Mouse (Mus musculus) left cerebral cortex, adult 8-10 months (tissue): ENCODE measurements around the gene Gm11492. TPM values are rescaled to one million over a fixed set of nuclear protein-coding genes. Genes with fewer than 3 reads are reported as not detected.
A peak's percentile ranks its signal among the peaks of the same experiment; 100 is the strongest.

Source experiments
- DNase-seq, 2 experiments: peaks; one replicate each; pipeline ENCODE4 v3.0.0; 2022; ENCODE audit warnings: low spot score in 2 of 2
- total RNA-seq, 4 experiments: library from RNA; stranded (reverse); gene quantifications; 2 replicates each; pipeline ENCODE4 v1.2.4; 2022

Gene Gm11492
- total RNA-seq, 4 experiments from 2014 or later, result 0.17 to 0.19 TPM; not detected in 2

DNA sequence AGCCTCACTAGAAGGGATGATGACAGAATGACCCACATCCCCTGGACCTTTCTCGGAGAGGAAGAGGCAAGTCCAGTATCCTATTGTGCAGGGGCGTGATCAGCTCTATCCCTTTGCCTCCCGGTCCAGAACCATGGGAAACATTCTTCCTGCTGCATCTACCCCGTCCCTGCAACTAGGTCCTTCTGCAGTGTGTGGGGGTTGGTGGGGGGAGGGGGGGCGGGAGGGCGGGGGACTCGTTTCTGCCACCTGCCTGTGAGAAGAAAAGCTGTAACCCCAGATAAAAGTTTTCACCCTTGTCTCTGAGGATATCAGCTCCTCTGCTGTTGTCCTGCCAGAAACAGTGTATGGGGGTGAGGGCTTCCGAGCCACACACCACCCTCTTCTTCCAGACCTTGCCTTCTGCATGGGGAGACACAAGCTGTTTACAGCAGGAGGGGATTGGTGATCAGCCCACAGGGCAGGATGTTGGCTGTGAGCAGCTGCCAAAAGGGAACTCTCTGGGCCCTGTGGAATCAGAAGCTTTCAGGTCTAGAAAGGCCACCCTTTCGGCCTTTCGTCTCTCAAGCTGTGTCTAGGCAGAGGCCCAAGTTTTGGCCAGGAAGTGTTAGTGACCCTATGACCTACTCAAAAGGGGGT is 12.6 kb downstream of the Gm11492 start:
- DNase-seq, result no peak

- DNase-seq, result no peak
Measured at GRCm38 (mm10) chr11:87579713-87580112, 13.3 kb downstream of the Gm11492 start.

GRCm38 (mm10) chr11:87580543-87581085 is 14.2 kb downstream of the Gm11492 start:
- no peak for DNase-seq

- no peak for DNase-seq
Measured at GRCm38 (mm10) chr11:87581161-87581865, 14.9 kb downstream of the Gm11492 start.

DNA sequence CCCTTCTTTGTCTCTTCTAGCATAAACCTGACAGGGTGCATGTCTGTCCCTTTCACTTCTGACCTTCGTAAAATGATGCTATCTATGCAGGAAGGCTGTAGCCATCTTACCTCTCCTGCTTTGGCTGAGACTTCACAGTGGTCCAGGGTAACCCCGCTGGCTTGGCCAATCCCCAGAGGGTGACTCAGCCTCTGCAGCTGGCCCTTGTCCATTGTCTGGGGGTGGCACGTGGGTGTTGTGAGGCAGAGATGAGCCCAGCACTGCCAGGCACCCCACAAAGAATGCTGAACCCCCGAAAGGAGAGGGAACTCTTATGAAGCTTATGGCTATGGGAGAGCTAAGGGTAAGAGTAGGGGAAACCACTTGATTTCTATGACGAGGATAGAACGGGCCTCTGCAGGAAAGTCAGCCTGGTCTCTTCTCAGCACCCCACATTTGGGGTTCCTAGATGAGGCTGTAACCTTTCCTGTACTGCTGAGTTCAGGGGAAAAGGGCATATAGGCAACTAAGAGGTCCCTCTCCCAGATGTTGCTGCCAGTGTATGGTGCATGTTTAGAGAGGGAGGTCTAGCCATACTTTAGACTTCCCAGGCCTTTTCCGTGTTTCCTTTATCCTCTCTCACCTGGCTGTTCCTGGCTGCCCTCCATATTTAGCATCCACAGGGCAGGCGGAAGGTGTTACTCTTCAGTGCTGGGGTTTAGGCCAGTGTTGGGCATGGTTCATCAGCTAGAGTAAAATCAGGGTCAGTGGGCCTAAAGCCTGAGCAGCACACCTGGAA is 15.7 kb downstream of the Gm11492 start:
- DNase-seq, result peak in 1 of 2 experiments; percentile 79

GRCm38 (mm10) chr11:87583291-87584034 is 17.0 kb downstream of the Gm11492 start:
- no peak for DNase-seq

GRCm38 (mm10) chr11:87584711-87585505 is 18.5 kb downstream of the Gm11492 start:
- no peak for DNase-seq

DNA sequence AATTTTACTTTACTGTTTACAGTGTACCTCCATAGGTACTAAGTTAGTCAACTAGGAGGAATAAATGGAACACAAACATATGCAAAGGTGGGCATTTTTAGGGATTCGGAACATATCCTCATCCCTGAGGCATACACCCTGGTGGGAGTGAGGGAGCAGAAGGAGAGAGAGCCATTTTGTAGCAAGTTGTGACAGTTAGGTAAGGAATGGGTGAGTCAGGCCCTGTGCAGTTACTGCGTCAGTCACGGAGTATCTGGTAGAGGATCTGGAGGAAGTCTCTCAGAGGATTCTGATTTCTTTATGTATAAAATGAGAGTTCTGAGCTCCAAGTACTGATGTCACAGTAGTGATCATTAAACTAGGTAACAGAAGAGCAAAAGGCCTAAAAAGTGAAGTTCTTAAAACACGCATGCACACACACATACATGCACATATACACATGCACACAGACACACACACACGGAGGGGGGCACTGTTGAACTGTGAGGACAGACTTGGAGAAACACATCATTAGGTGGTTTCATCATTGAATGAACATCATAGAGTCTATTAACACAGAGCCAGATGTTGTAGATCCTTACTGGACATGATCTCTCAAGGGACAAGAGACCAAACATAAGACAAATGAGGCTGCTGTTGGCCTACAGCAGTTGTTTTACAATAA is 20.9 kb downstream of the Gm11492 start:
- DNase-seq, result no peak

DNA sequence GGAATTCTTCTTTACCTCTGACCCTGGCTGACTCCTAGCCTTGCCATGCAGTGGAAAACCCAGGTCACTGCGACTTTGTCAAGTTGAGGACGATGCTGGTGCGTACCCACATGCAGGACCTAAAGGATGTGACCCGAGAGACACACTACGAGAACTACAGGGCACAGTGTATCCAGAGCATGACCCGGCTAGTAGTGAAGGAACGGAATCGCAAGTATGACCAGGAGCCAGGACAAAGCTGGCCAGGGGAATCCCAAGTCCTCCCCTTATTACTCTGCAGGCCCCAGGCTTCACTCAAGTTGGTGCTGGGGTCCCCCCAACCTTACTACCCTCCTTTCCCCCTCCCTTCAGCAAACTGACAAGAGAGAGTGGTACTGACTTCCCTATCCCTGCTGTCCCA is 23.2 kb downstream of the Gm11492 start:
- no peak for DNase-seq

- no peak for DNase-seq
Measured at GRCm38 (mm10) chr11:87590841-87591525, 24.5 kb downstream of the Gm11492 start.

DNA sequence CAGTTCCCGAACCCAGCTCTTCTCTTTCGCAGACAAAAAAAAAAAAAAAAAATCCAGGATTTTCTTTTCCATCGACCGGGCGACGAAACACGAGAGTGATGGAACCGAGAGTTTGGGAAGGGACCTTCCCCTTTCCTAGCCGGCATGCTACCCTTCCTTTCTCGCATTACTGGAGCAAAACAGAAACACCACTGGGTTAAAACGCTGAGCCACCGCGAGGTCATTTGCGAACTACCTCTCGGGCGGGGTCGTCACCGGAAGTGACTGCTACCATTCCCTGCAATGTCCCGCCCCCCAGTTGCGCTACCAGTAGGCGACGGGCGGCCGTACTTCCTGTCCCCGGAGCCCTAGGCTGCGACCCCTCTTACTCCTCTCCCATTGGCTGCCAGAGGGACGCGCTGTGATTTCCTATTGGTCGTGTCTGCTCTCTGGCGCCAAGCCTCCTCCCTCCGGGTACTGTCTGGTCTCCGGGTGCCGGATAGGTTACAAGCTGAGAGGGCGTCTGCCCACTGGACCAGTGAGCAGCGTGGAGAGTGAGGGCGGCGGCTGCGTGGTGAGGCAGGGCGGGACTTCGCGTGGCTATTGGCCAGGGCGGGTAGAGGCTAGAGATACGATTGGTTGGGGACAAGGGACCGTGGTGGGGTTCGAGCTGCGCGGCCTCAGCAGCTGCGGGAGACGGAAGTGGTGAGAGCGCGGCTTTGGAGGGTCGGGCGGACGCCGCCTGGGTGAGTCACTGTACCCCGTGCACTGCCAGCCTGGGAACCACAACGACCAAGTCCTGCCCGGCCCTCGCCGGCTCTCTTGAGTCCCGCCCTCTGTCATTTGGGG is 25.3 kb downstream of the Gm11492 start, which contains the start of gene Mtmr4:
Gene Mtmr4, plus strand, starts transcription at position 637 of the 828 bp plus-strand sequence.
- peak; percentile 97 to 100 for DNase-seq

GRCm38 (mm10) chr11:87592354-87592695 is 25.9 kb downstream of the Gm11492 start:
- no peak for DNase-seq

GRCm38 (mm10) chr11:87592713-87593598 is 26.5 kb downstream of the Gm11492 start:
- DNase-seq, result no peak

- DNase-seq, result peak; percentile 66 to 84
Measured at GRCm38 (mm10) chr11:87595327-87595841, 28.9 kb downstream of the Gm11492 start.

DNA sequence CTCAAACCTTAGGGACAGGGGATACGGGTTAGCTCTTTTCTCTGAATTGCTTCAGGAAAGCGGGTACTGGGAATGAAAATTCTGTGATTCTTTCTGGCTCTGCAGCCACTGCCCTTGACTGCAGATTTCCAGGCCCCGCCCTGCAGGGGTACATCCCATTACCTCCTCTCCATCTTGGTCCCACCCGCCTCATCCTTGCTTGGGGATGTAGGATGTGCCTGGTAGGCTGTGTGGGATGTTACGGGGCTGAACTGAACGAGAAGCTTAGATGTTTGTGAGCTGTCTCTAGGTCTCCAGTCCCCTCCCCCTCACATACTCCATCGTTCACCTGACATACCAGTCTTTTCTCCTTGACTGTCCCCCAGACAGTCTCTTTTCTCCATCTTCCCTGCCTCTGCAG is 29.5 kb downstream of the Gm11492 start:
- peak in 1 of 2 experiments; percentile 59 for DNase-seq

- DNase-seq, result no peak
Measured at GRCm38 (mm10) chr11:87596492-87596891, 30.0 kb downstream of the Gm11492 start.

GRCm38 (mm10) chr11:87597061-87597460 is 30.6 kb downstream of the Gm11492 start:
- no peak for DNase-seq
